Mouse (Mus musculus) spleen, adult 2 months (tissue): ENCODE measurements at regions not wholly inside any gene's neighbourhood (a gene's known extent, or its start where the extent isn't known, plus 50 kb on each side); places are given as distances from the start of the nearest gene placed in this dataset.

Experiments
- DNase-seq, 2 experiments: peaks; one replicate each; pipeline versions ENCODE4 v3.0.0 to v3.0.0-alpha.2; 2012 to 2021; ENCODE audit warnings: low spot score in 2 of 2, low read depth in 1 of 2
- H3K27ac ChIP-seq: fragments of 200-500 bp; 2 replicates; pipeline ENCODE4 v1.5.1; 2012; ENCODE audit warnings: low read length, inconsistent platforms; ENCODE audit not compliant: insufficient read depth
- H3K27me3 ChIP-seq: fragments of 200-500 bp; 2 replicates; pipeline ENCODE4 v1.6.1; 2012; ENCODE audit warnings: mild to moderate bottlenecking, moderate library complexity, low read length, inconsistent platforms; ENCODE audit not compliant: control insufficient read depth, insufficient read depth
- H3K36me3 ChIP-seq: fragments of 200-500 bp; 2 replicates; pipeline ENCODE4 v1.6.1; 2012; ENCODE audit warnings: mild to moderate bottlenecking, low read length, inconsistent platforms; ENCODE audit not compliant: control insufficient read depth, insufficient read depth
- H3K4me1 ChIP-seq: fragments of 200-500 bp; 2 replicates; pipeline ENCODE4 v1.6.1; 2011; ENCODE audit warnings: inconsistent platforms; ENCODE audit not compliant: control insufficient read depth, insufficient read depth, insufficient read length
- H3K4me3 ChIP-seq: fragments of 200-500 bp; 2 replicates; pipeline ENCODE4 v1.5.1; 2011; ENCODE audit warnings: mild to moderate bottlenecking, inconsistent platforms; ENCODE audit not compliant: insufficient read depth, insufficient read length; ENCODE audit errors: extremely low read depth
- CTCF ChIP-seq: fragments of 200-500 bp; IDR thresholded peaks from 2 replicates; pipeline ENCODE4 v1.5.1; 2011; ENCODE audit warnings: mild to moderate bottlenecking, inconsistent platforms; ENCODE audit not compliant: insufficient read depth, insufficient read length, insufficient replicate concordance; ENCODE audit errors: extremely low read depth
- POLR2A ChIP-seq: fragments of 200-500 bp; IDR thresholded peaks from 2 replicates; pipeline ENCODE4 v1.6.1; 2011; ENCODE audit warnings: low read depth, low read length, inconsistent platforms
- WGBS: fragments of 180-500 bp; shearing (Covaris S2); methylation state at CpG from one replicate; pipeline ENCODE4 v1.1.7; 2018; 5-methylcytosine and 5-hydroxymethylcytosine counted together

GRCm38 (mm10) chr11:114122175-114122574 lies 55.3 kb upstream of the Sdk2 start:
- WGBS = 60% methylated on average over 12 of the region's 13 CpGs
- H3K27ac ChIP-seq = no peak overlapping the region
- no peaks in the 10 kb centered on the region for H3K27me3 ChIP-seq
- no peaks in the 10 kb centered on the region for H3K4me1 ChIP-seq
- TF ChIP-seq CTCF = no peak
- no peak for TF ChIP-seq POLR2A
- no peaks in the 10 kb centered on the region for H3K36me3 ChIP-seq
- DNase-seq = no peak
- H3K4me3 ChIP-seq = no peak overlapping the region

- Histone ChIP-seq H3K36me3 (no peaks in the 10 kb centered on the region), H3K4me3 (no peak overlapping the region), H3K27ac (no peak overlapping the region), H3K27me3 (no peaks in the 10 kb centered on the region), H3K4me1 (no peaks in the 10 kb centered on the region)
- 80% methylated on average over 9 of the region's 9 CpGs for WGBS
- no peak for TF ChIP-seq POLR2A
- TF ChIP-seq CTCF = no peak
- no peak for DNase-seq
These were observed 52.3 kb upstream of the Sdk2 start for GRCm38 (mm10) chr11:114119135-114119534.
